Mouse (Mus musculus): ENCODE results near the gene Ifnl3. TPM values are rescaled to one million over a fixed set of nuclear protein-coding genes. Genes with fewer than 3 reads are reported as not detected.

Gene Ifnl3
- total and polyA plus RNA-seq, 3 experiments = not detected

- Histone ChIP-seq H3K4me1 (ENCODE audit: control insufficient read depth in 1 of 2, insufficient read depth in 2 of 2, low read length in 2 of 2) (peaks cover 0 to 3% of the 10 kb centered on the region in 2 experiments; a peak in 1 of 4 replicates), H3K27me3 (ENCODE audit: control insufficient read depth in 1 of 2, insufficient read depth in 2 of 2, low read length in 2 of 2) (no peaks in the 10 kb centered on the region), H3K9me3 (replicated peaks; ENCODE audit: insufficient read depth, low read length) (no peaks in the 10 kb centered on the region), H3K9ac (ENCODE audit: control insufficient read depth, low read depth, low read length, poor library complexity, severe bottlenecking) (no peak overlapping the region), H3K27ac (ENCODE audit: control insufficient read depth, low read depth, low read length) (no peak overlapping the region), H3K79me2 (ENCODE audit: control insufficient read depth, insufficient read depth, low read length, poor library complexity) (no peaks in the 10 kb centered on the region), H3K4me3 (ENCODE audit: control insufficient read depth in 1 of 2, insufficient read depth in 1 of 2, low read depth in 2 of 2, low read length in 2 of 2) (no peak overlapping the region), H3K36me3 (ENCODE audit: control insufficient read depth in 1 of 2, insufficient read depth in 2 of 2, low read length in 2 of 2) (no peaks in the 10 kb centered on the region; a peak in 1 of 4 replicates)
- DNase-seq (ENCODE audit: low read depth, low spot score) = no peak
- TF ChIP-seq TCF12 (IDR thresholded peaks at IDR 0.05; ENCODE audit: low read depth, low read length) (no peak), CHD1 (IDR thresholded peaks at IDR 0.05; ENCODE audit: low read depth, low read length) (no peak), ZC3H11A (IDR thresholded peaks at IDR 0.05; ENCODE audit: low read depth, low read length) (no peak), NRF1 (IDR thresholded peaks at IDR 0.05; ENCODE audit: insufficient read depth, low read depth, low read length, poor library complexity, severe bottlenecking) (no peak), JUND (IDR thresholded peaks at IDR 0.05; ENCODE audit: low read depth, low read length) (no peak)
These were observed 40.3 kb downstream of the Ifnl3 start for GRCm38 (mm10) chr7:28562951-28563350.

- Histone ChIP-seq H3K79me2 (ENCODE audit: control insufficient read depth, insufficient read depth, low read length, poor library complexity) (no peaks in the 10 kb centered on the region), H3K9ac (ENCODE audit: control insufficient read depth, low read depth, low read length, poor library complexity, severe bottlenecking) (no peak overlapping the region), H3K27me3 (ENCODE audit: control insufficient read depth in 1 of 2, insufficient read depth in 2 of 2, low read length in 2 of 2) (no peaks in the 10 kb centered on the region), H3K4me1 (ENCODE audit: control insufficient read depth in 1 of 2, insufficient read depth in 2 of 2, low read length in 2 of 2) (peaks cover 0 to 3% of the 10 kb centered on the region in 2 experiments; a peak in 1 of 4 replicates), H3K36me3 (ENCODE audit: control insufficient read depth in 1 of 2, insufficient read depth in 2 of 2, low read length in 2 of 2) (no peaks in the 10 kb centered on the region; a peak in 1 of 4 replicates), H3K4me3 (ENCODE audit: control insufficient read depth in 1 of 2, insufficient read depth in 1 of 2, low read depth in 2 of 2, low read length in 2 of 2) (no peak overlapping the region), H3K9me3 (replicated peaks; ENCODE audit: insufficient read depth, low read length) (no peaks in the 10 kb centered on the region), H3K27ac (ENCODE audit: control insufficient read depth, low read depth, low read length) (no peak overlapping the region)
- TF ChIP-seq MYC (IDR thresholded peaks at IDR 0.05; ENCODE audit: low read depth, low read length) (no peak), MXI1 (IDR thresholded peaks at IDR 0.05; ENCODE audit: low read depth, low read length) (no peak), SIN3A (IDR thresholded peaks at IDR 0.05; ENCODE audit: low read length) (no peak), EP300 (IDR thresholded peaks at IDR 0.05; ENCODE audit: low read depth in 1 of 2, low read length in 2 of 2) (no peak), KAT2A (conservative IDR thresholded peaks at IDR 0.05; ENCODE audit: low read depth, low read length) (no peak), TCF12 (IDR thresholded peaks at IDR 0.05; ENCODE audit: low read depth, low read length) (no peak), ZC3H11A (IDR thresholded peaks at IDR 0.05; ENCODE audit: low read depth, low read length) (no peak), UBTF (IDR thresholded peaks at IDR 0.05; ENCODE audit: borderline replicate concordance, insufficient read depth, low read depth, low read length) (no peak), MEF2A (IDR thresholded peaks at IDR 0.05; ENCODE audit: extremely low read depth, insufficient replicate concordance, low read depth, low read length, poor library complexity, severe bottlenecking) (no peak), MAZ (IDR thresholded peaks at IDR 0.05; ENCODE audit: low read depth, low read length) (no peak), ZMIZ1 (IDR thresholded peaks at IDR 0.05; ENCODE audit: low read depth, low read length) (no peak), CTCF (IDR thresholded peaks at IDR 0.05 in 2 of 3, conservative IDR thresholded peaks at IDR 0.05 in 1 of 3; ENCODE audit: control insufficient read depth in 1 of 3, insufficient read depth in 1 of 3, low read depth in 2 of 3, low read length in 3 of 3, poor library complexity in 1 of 3, severe bottlenecking in 1 of 3) (no peak), ELF1 (IDR thresholded peaks at IDR 0.05; ENCODE audit: low read depth, low read length) (no peak), USF2 (IDR thresholded peaks at IDR 0.05; ENCODE audit: borderline replicate concordance in 1 of 2, insufficient read depth in 1 of 2, low read depth in 1 of 2, low read length in 2 of 2) (no peak), POLR2AphosphoS5 (IDR thresholded peaks at IDR 0.05; ENCODE audit: borderline replicate concordance, low read depth, low read length) (no peak), NRF1 (IDR thresholded peaks at IDR 0.05; ENCODE audit: insufficient read depth, low read depth, low read length, poor library complexity, severe bottlenecking) (no peak), NELFE (IDR thresholded peaks at IDR 0.05; ENCODE audit: low read depth, low read length) (no peak), ZNF384 (IDR thresholded peaks at IDR 0.05; ENCODE audit: low read depth, low read length) (no peak), MYB (IDR thresholded peaks at IDR 0.05; ENCODE audit: low read depth, low read length) (no peak)
- no peak for DNase-seq (ENCODE audit: low read depth, low spot score)
These were observed 42.8 kb downstream of the Ifnl3 start for GRCm38 (mm10) chr7:28565407-28565806.

Measured in MEL (cell line).